Mouse (Mus musculus): ENCODE measurements around the gene Dtx3l. TPM values are rescaled to one million over a fixed set of nuclear protein-coding genes. Genes with fewer than 3 reads are reported as not detected.
"Not testable (repeated sequence)": the region's sequence is repeated elsewhere in the genome, so short reads cannot be mapped to it uniquely, and the experiment has no call there.

The Dtx3l gene
- polyA plus RNA-seq, 1 experiment, result 2.8 TPM

DNA sequence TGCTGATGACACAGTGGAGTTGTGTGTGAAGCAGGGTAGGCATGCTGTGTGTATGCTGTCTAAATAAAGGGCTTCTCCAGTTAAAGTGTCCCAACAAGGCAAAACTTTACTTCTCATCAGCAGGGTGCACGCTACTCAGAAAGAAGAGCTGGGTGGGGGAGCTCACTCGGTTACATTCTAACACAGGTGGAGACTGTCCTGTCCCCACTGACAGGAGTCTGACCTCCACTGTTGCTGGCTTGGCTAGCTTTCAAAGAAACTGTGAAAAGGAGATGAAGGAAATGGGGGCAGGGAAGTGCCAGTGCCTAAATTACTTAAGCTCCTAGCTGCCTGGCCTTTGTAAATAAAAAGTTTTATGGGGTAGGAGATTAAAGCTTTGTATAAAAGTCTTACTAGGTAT lies 29.2 kb upstream of the Dtx3l start:
- no peaks in the 10 kb centered on the region for H3K4me1 ChIP-seq (ENCODE audit: control insufficient read depth, insufficient read depth, low read length)
- TF ChIP-seq POLR2A (IDR thresholded peaks at IDR 0.05; ENCODE audit: extremely low read depth, insufficient read depth, low read length) (no peak), CTCF (IDR thresholded peaks at IDR 0.05; ENCODE audit: extremely low read depth, insufficient read depth, low read length) (no peak)
- no peak overlapping the region for H3K4me3 ChIP-seq (ENCODE audit: insufficient read depth, low read length)
- no peak overlapping the region for H3K27ac ChIP-seq (ENCODE audit: insufficient read depth, low read length)

DNA sequence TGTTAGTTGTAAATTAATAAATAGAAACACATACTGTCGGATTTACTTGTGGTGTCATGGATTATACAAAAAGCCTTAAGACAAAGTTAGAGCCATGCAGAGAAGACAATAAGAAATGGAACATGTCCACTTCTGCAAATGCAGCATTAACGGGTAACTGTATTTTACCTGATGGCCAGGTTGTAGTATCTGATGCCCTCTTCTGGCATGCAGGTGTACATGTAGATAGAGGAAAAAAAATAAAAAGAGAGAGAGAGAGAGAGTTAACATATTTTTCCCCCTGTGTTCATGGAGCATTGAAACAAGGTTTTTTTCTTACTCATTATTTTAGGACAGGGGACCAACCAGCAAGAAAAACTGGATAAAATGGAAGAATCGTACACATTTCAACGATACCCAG lies 28.4 kb upstream of the Dtx3l start:
- TF ChIP-seq CTCF (IDR thresholded peaks at IDR 0.05; ENCODE audit: extremely low read depth, insufficient read depth, low read length) (no peak), POLR2A (IDR thresholded peaks at IDR 0.05; ENCODE audit: extremely low read depth, insufficient read depth, low read length) (no peak)
- Histone ChIP-seq H3K27ac (ENCODE audit: insufficient read depth, low read length) (no peak overlapping the region), H3K4me1 (ENCODE audit: control insufficient read depth, insufficient read depth, low read length) (no peaks in the 10 kb centered on the region), H3K4me3 (ENCODE audit: insufficient read depth, low read length) (no peak overlapping the region)

DNA sequence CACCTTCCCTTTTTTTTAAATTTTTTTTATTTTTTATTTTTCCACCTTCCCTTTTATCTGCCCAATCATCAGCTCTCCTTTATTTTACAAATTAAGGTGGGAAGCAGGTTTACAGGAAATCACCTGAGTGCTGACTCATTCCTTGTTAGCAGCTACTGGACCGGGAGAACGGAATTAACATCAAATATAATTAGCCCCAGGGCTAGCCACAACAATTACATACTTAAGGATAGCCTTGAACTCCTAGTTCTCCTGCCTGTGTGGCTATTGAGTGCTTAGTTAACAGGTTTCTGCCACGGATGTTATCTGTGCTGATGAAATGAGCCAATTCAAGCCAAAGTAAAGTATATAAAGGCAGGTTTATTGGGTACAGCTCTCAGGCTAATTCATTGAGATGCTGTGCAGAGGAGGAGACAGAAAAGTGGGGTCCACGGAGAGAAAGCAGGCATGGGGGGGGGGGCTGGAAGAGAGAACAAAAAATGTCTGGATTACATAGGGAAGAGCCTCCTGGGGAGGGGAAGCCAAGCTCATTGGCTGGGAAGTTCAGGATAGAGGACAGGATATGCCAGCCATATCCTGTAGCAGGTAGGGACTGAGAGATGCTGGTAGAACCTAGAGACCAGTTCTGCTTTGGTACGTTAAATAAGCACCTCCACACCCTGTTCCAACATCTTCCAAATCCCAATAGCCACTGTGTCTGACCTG lies 27.6 kb upstream of the Dtx3l start:
- H3K4me1 ChIP-seq (ENCODE audit: control insufficient read depth, insufficient read depth, low read length), result no peaks in the 10 kb centered on the region
- no peak for TF ChIP-seq CTCF (IDR thresholded peaks at IDR 0.05; ENCODE audit: extremely low read depth, insufficient read depth, low read length)
- no peak for TF ChIP-seq POLR2A (IDR thresholded peaks at IDR 0.05; ENCODE audit: extremely low read depth, insufficient read depth, low read length)
- H3K27ac ChIP-seq (ENCODE audit: insufficient read depth, low read length), result no peak overlapping the region
- no peak overlapping the region for H3K4me3 ChIP-seq (ENCODE audit: insufficient read depth, low read length)

DNA sequence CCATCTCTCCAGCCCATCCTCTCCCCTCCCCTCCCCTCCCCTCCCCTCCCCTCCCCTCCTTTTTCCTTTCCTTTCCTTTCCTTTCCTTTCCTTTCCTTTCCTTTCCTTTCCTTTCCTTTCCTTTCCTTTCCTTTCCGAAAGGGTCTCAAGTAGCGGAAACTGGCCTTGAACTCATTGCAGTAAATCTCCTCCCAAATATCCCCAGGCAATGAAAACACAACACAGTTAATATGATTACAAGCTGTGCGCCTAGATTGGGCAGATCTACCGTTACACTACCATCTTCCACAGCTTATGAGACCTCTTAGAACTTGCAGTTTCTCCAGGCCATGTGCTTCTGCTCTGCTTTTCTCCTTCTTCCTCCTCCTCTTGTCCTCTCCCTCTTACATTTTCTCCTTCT lies 27.0 kb upstream of the Dtx3l start:
- H3K27ac ChIP-seq (ENCODE audit: insufficient read depth, low read length); H3K4me1 ChIP-seq (ENCODE audit: control insufficient read depth, insufficient read depth, low read length); H3K4me3 ChIP-seq (ENCODE audit: insufficient read depth, low read length): not testable (repeated sequence)

GRCm38 (mm10) chr16:35952628-35953130 lies 13.7 kb upstream of the Dtx3l start:
- H3K27ac ChIP-seq (ENCODE audit: insufficient read depth, low read length), result no peak overlapping the region
- H3K4me3 ChIP-seq (ENCODE audit: insufficient read depth, low read length), result no peak overlapping the region
- no peaks in the 10 kb centered on the region for H3K4me1 ChIP-seq (ENCODE audit: control insufficient read depth, insufficient read depth, low read length)
- TF ChIP-seq POLR2A (IDR thresholded peaks at IDR 0.05; ENCODE audit: extremely low read depth, insufficient read depth, low read length), result no peak
- TF ChIP-seq CTCF (IDR thresholded peaks at IDR 0.05; ENCODE audit: extremely low read depth, insufficient read depth, low read length), result no peak

DNA sequence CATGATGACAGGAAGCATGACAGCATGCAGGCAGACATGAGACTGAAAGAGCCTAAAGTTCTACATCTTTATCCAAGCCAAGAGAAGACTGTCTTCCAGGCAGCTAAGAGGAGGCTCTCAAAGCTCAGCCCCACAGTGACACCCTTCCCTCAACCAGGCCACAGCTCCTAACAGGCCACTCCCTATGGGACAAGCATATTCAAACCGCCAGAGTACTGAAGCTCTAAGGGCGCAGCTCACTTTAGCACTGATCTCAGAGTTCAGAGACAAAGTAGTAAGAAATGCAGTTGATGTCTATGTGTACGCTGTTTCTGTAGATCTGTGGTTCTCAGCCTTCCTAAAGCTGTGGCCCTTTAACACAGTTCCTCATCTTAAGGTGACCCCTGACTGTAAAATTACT lies 12.3 kb upstream of the Dtx3l start:
- Histone ChIP-seq H3K4me3 (ENCODE audit: insufficient read depth, low read length) (no peak overlapping the region), H3K27ac (ENCODE audit: insufficient read depth, low read length) (no peak overlapping the region), H3K4me1 (ENCODE audit: control insufficient read depth, insufficient read depth, low read length) (no peaks in the 10 kb centered on the region)
- TF ChIP-seq CTCF (IDR thresholded peaks at IDR 0.05; ENCODE audit: extremely low read depth, insufficient read depth, low read length), result no peak
- no peak for TF ChIP-seq POLR2A (IDR thresholded peaks at IDR 0.05; ENCODE audit: extremely low read depth, insufficient read depth, low read length)

GRCm38 (mm10) chr16:35949264-35949663 lies 10.3 kb upstream of the Dtx3l start:
- TF ChIP-seq CTCF (IDR thresholded peaks at IDR 0.05; ENCODE audit: extremely low read depth, insufficient read depth, low read length) (no peak), POLR2A (IDR thresholded peaks at IDR 0.05; ENCODE audit: extremely low read depth, insufficient read depth, low read length) (no peak)
- Histone ChIP-seq H3K27ac (ENCODE audit: insufficient read depth, low read length) (no peak overlapping the region), H3K4me3 (ENCODE audit: insufficient read depth, low read length) (no peak overlapping the region), H3K4me1 (ENCODE audit: control insufficient read depth, insufficient read depth, low read length) (no peaks in the 10 kb centered on the region)

GRCm38 (mm10) chr16:35941382-35941781 lies 2.4 kb upstream of the Dtx3l start:
- H3K27ac ChIP-seq (ENCODE audit: insufficient read depth, low read length), result no peak overlapping the region
- no peaks in the 10 kb centered on the region for H3K4me1 ChIP-seq (ENCODE audit: control insufficient read depth, insufficient read depth, low read length)
- H3K4me3 ChIP-seq (ENCODE audit: insufficient read depth, low read length), result no peak overlapping the region

DNA sequence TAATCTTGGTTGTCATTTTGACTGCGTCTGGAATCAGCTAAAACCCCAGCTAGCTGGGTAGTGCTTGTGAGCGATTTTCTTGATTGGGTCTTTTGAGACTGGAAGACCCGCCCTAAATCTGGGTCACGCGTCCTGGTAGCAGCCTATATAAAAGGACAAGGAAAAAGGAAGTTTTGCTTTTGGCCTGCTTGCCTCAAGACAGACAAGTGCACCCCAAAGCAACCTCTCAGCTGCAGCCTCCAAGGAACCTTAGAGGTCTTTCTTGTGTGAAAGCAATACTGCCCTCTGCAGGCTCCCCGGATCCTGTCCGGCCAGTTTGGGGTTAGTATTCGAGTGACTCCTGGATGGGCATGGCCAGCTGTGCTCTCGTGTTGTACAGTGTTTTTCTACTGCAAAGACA lies 739 bp upstream of the Dtx3l start:
- TF ChIP-seq POLR2A (IDR thresholded peaks at IDR 0.05; ENCODE audit: extremely low read depth, insufficient read depth, low read length), result no peak
- peak; percentile 56 for TF ChIP-seq CTCF (IDR thresholded peaks at IDR 0.05; ENCODE audit: extremely low read depth, insufficient read depth, low read length)
- Histone ChIP-seq H3K4me3 (ENCODE audit: insufficient read depth, low read length) (peak overlapping the region; percentile 68; the same call in 1 of the 2 replicates), H3K27ac (ENCODE audit: insufficient read depth, low read length) (no peak overlapping the region), H3K4me1 (ENCODE audit: control insufficient read depth, insufficient read depth, low read length) (no peaks in the 10 kb centered on the region)

More at GRCm38 (mm10) chr16:35941382-35941781, 2.4 kb upstream of the Dtx3l start:
- TF ChIP-seq CTCF (IDR thresholded peaks at IDR 0.05; ENCODE audit: extremely low read depth, insufficient read depth, low read length) (no peak), POLR2A (IDR thresholded peaks at IDR 0.05; ENCODE audit: extremely low read depth, insufficient read depth, low read length) (no peak)

DNA sequence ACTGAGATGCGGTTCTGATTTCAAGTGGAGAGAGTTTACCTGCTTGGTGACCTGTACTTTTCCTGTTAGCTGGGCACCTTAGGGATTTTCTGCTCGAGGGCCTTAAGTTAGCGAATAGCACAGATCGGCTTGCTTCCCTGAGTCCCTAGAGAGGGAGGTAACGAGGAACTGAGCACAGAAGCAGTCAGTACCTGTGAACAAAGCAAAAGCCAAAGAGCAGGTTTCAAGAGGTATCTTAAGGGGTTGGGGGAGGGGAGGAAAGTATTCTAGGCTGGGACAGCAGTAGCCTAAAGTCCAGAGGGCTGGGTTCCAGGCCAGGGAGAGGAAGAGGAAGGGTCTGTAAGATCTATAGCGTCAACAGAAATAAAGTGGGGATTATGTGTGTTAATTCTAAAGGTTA lies 310 bp upstream of the Dtx3l start:
- no peak for TF ChIP-seq POLR2A (IDR thresholded peaks at IDR 0.05; ENCODE audit: extremely low read depth, insufficient read depth, low read length)
- TF ChIP-seq CTCF (IDR thresholded peaks at IDR 0.05; ENCODE audit: extremely low read depth, insufficient read depth, low read length), result no peak
- no peak overlapping the region for H3K27ac ChIP-seq (ENCODE audit: insufficient read depth, low read length)
- H3K4me3 ChIP-seq (ENCODE audit: insufficient read depth, low read length), result peak overlapping the region; percentile 68
- H3K4me1 ChIP-seq (ENCODE audit: control insufficient read depth, insufficient read depth, low read length), result no peaks in the 10 kb centered on the region

Data from cortical plate, adult 2 months (tissue).